Mouse (Mus musculus): ENCODE data around the gene Ambra1. TPM values are rescaled to one million over a fixed set of nuclear protein-coding genes. Genes with fewer than 3 reads are reported as not detected.
A peak's percentile ranks its signal among the peaks of the same experiment; 100 is the strongest.
"Not testable (repeated sequence)": the region's sequence is repeated elsewhere in the genome, so short reads cannot be mapped to it uniquely, and the experiment has no call there.

Gene Ambra1
- polyA plus RNA-seq, 1 experiment from 2014 or later: 23.6 TPM

DNA sequence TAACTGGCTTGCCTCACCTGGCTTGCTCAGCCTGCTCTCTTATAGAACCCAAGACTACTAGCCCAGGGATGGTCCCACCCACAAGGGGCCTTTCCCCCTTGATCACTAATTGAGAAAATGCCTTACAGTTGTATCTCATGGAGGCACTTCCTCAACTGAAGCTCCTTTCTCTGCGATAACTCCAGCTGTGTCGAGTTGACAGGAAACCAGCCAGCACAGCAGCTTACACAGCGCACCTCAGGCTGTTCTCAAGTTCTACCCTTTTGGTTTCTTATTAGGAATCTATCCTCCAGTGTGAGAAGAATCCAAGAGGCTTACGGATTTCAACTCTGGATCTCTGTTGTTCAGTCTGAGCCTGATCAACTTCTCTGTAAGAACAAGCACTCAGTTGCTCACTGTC, 4.5 kb upstream of the Ambra1 start:
- not testable (repeated sequence) for H3K27me3 ChIP-seq (ENCODE audit: control insufficient read depth, insufficient read depth, low read length); H3K27ac ChIP-seq (ENCODE audit: low read depth, low read length); H3K4me1 ChIP-seq (ENCODE audit: control insufficient read depth, insufficient read depth, low read length); H3K36me3 ChIP-seq (ENCODE audit: control insufficient read depth, insufficient read depth, low read length); H3K9ac ChIP-seq (replicated peaks; ENCODE audit: low read depth, low read length); H3K4me2 ChIP-seq (ENCODE audit: low read depth, low read length); H3K9me3 ChIP-seq (ENCODE audit: control insufficient read depth, low read length); H3K4me3 ChIP-seq (ENCODE audit: low read depth, low read length); ATAC-seq (ENCODE audit: low read depth)
- 57% methylated on average over 4 of the region's 4 CpGs for WGBS

DNA sequence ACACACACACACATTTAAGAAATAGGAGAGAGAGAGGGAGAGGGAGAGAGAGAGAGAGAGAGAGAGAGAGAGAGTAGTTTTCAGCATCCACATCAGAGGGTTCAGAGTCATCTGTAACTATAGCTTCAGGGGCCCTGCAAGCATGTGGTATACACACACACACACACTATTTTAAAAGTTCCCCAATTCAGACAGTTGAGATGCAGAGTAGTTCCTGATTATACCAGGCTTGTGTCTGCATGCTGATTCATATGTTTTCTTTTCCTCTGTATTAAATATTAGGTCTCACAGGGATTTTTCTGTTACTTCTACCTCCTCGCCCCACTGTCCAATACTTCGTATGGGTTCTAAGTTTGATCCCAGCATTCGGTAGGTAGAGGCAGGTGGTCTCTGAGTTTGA, 2.9 kb upstream of the Ambra1 start:
- no peaks in the 10 kb centered on the region for H3K27me3 ChIP-seq (ENCODE audit: control insufficient read depth, insufficient read depth, low read length)
- peaks cover 4% of the 10 kb centered on the region; the same call in 1 of the 2 replicates for H3K4me1 ChIP-seq (ENCODE audit: control insufficient read depth, insufficient read depth, low read length)
- 94% methylated on average over 3 of the region's 3 CpGs for WGBS
- H3K36me3 ChIP-seq (ENCODE audit: control insufficient read depth, insufficient read depth, low read length): no peaks in the 10 kb centered on the region
- no peaks in the 10 kb centered on the region for H3K9me3 ChIP-seq (ENCODE audit: control insufficient read depth, low read length)
- H3K4me2 ChIP-seq (ENCODE audit: low read depth, low read length): no peak overlapping the region
- H3K9ac ChIP-seq (replicated peaks; ENCODE audit: low read depth, low read length): no peak overlapping the region
- H3K27ac ChIP-seq (ENCODE audit: low read depth, low read length): no peak overlapping the region
- no peak overlapping the region for H3K4me3 ChIP-seq (ENCODE audit: low read depth, low read length)
- ATAC-seq (ENCODE audit: low read depth): no peak

DNA sequence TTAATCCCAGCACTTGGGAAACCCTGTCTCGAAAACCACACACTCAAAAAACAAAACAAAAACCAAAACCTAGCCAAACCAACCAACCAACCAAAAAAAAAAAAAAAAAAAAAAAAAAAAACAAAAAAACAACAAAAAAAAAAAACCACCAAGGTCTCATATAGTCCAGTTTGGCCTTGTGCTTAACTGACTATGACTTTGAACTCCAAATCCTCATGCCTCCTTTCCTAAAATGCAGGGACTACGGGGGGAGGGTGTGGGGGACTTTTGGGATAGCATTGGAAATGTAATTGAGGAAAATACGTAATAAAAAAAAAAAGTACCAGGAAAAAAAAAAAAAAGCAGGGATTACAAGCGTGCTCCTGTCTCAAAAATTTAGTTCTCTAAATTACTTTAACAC, 363 bp upstream of the Ambra1 start:
- Histone ChIP-seq H3K4me2 (ENCODE audit: low read depth, low read length) (peak overlapping the region; percentile 43; the same call in 1 of the 2 replicates), H3K9me3 (ENCODE audit: control insufficient read depth, low read length) (no peaks in the 10 kb centered on the region), H3K4me3 (ENCODE audit: low read depth, low read length) (peak overlapping the region; percentile 99), H3K27ac (ENCODE audit: low read depth, low read length) (no peak overlapping the region; the same call in 1 of the 2 replicates), H3K36me3 (ENCODE audit: control insufficient read depth, insufficient read depth, low read length) (no peaks in the 10 kb centered on the region), H3K4me1 (ENCODE audit: control insufficient read depth, insufficient read depth, low read length) (peaks cover 4% of the 10 kb centered on the region; the same call in 1 of the 2 replicates), H3K27me3 (ENCODE audit: control insufficient read depth, insufficient read depth, low read length) (no peaks in the 10 kb centered on the region), H3K9ac (replicated peaks; ENCODE audit: low read depth, low read length) (peak overlapping the region; percentile 94)
- ATAC-seq (ENCODE audit: low read depth): peak; percentile 31; the same call in 1 of the 2 replicates
- WGBS: 26% methylated on average over 4 of the region's 4 CpGs

DNA sequence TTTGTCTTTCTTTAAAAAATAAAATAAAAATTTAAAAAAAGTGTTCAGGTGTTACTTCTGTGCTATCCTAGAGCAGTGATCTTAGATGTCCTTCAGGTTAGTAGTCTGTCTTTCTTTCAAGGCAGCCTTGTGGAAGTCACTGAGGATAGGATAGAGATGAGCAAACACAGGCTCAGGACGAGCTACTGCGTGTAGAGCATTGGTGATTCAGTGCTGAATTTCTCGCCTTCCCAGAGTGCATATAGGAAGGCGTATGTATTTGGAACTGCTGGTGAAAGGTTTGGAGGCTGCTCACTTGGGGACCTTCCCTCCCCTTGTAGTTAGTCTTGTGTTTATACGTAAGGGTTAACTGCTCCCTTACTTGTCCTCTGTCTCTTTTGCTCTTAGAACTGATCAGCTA, 5.3 kb downstream of the Ambra1 start:
- H3K4me2 ChIP-seq (ENCODE audit: low read depth, low read length): no peak overlapping the region
- H3K27me3 ChIP-seq (ENCODE audit: control insufficient read depth, insufficient read depth, low read length): no peaks in the 10 kb centered on the region
- H3K9me3 ChIP-seq (ENCODE audit: control insufficient read depth, low read length): no peaks in the 10 kb centered on the region
- peaks cover 4% of the 10 kb centered on the region; the same call in 1 of the 2 replicates for H3K4me1 ChIP-seq (ENCODE audit: control insufficient read depth, insufficient read depth, low read length)
- no peak overlapping the region for H3K27ac ChIP-seq (ENCODE audit: low read depth, low read length)
- no peak for ATAC-seq (ENCODE audit: low read depth)
- no peak overlapping the region for H3K9ac ChIP-seq (replicated peaks; ENCODE audit: low read depth, low read length)
- H3K4me3 ChIP-seq (ENCODE audit: low read depth, low read length): no peak overlapping the region
- WGBS: 94% methylated on average over 5 of the region's 5 CpGs
- H3K36me3 ChIP-seq (ENCODE audit: control insufficient read depth, insufficient read depth, low read length): no peaks in the 10 kb centered on the region

DNA sequence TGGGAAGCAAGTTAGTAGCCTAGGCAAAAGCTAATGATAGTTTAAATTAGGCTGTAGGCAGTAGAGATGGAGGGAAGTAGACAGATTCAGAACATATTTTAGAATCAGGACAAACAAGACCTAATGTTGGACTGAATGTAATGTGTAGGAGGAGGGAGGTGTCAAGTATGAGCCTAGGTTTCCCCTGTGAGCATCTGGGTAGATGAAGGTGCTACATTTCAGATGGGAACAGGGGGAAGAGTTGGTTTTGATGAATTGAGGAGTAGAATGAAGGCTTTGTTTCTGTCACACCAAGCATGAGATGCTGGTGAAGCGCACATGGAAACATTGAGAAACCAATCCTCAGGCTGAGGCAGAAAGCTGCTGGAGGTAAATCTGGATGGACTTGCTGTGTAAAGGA, 9.7 kb downstream of the Ambra1 start:
- Histone ChIP-seq H3K4me3 (ENCODE audit: low read depth, low read length) (no peak overlapping the region), H3K36me3 (ENCODE audit: control insufficient read depth, insufficient read depth, low read length) (no peaks in the 10 kb centered on the region), H3K27me3 (ENCODE audit: control insufficient read depth, insufficient read depth, low read length) (no peaks in the 10 kb centered on the region), H3K4me1 (ENCODE audit: control insufficient read depth, insufficient read depth, low read length) (no peaks in the 10 kb centered on the region), H3K4me2 (ENCODE audit: low read depth, low read length) (no peak overlapping the region), H3K9me3 (ENCODE audit: control insufficient read depth, low read length) (no peaks in the 10 kb centered on the region), H3K27ac (ENCODE audit: low read depth, low read length) (no peak overlapping the region), H3K9ac (replicated peaks; ENCODE audit: low read depth, low read length) (no peak overlapping the region)
- ATAC-seq (ENCODE audit: low read depth): no peak
- 97% methylated on average over 1 of the region's 1 CpGs for WGBS

DNA sequence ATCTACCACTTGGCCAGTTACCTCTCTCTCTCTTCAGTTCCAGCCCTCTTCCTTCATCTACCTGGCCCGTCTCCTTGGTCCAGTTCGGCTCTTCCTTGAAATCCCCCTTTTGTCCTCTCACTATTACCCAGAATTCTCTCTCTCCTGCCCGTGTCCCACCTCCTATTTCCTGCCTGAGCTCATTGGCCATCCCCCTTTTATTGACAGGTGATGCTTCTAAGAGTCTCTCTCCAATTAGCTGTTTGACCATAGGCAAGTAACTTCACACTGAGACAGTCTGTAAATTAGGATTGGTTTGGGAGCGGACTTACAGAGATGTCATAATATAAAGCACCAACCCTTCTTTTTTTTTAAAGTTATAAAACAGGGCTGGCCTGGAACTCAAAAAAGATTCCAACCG, 14.8 kb downstream of the Ambra1 start:
- WGBS: 92% methylated on average over 5 of the region's 5 CpGs
- Histone ChIP-seq H3K27me3 (ENCODE audit: control insufficient read depth, insufficient read depth, low read length) (no peaks in the 10 kb centered on the region), H3K4me1 (ENCODE audit: control insufficient read depth, insufficient read depth, low read length) (no peaks in the 10 kb centered on the region), H3K27ac (ENCODE audit: low read depth, low read length) (no peak overlapping the region), H3K9ac (replicated peaks; ENCODE audit: low read depth, low read length) (no peak overlapping the region), H3K4me2 (ENCODE audit: low read depth, low read length) (no peak overlapping the region), H3K36me3 (ENCODE audit: control insufficient read depth, insufficient read depth, low read length) (no peaks in the 10 kb centered on the region), H3K4me3 (ENCODE audit: low read depth, low read length) (no peak overlapping the region), H3K9me3 (ENCODE audit: control insufficient read depth, low read length) (no peaks in the 10 kb centered on the region)
- no peak for ATAC-seq (ENCODE audit: low read depth)

DNA sequence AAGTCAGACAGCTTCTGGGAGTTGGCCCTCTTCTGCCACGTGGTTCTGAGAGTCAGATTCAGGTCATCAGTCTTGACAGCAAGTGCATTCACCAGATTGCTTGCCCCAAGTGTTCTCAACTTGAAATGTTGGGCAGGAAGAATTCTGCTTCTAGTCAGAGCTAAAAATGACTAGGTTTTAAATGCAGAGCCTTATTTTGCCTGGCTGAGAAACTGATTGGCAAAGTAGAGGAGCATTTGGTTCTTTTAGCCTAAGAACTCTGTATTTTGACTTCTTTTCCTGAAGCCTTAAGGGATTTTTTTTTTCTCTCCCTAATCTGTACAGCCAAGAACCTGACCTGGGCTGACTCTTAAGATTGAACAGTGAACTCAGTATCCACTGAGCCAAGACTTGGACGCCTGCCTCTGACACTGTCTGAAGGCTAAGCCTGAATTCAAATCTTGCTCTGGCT, 19.9 kb downstream of the Ambra1 start:
- no peak overlapping the region for H3K4me3 ChIP-seq (ENCODE audit: low read depth, low read length)
- no peaks in the 10 kb centered on the region for H3K36me3 ChIP-seq (ENCODE audit: control insufficient read depth, insufficient read depth, low read length)
- H3K27me3 ChIP-seq (ENCODE audit: control insufficient read depth, insufficient read depth, low read length): no peaks in the 10 kb centered on the region
- no peak overlapping the region for H3K27ac ChIP-seq (ENCODE audit: low read depth, low read length)
- H3K4me1 ChIP-seq (ENCODE audit: control insufficient read depth, insufficient read depth, low read length): no peaks in the 10 kb centered on the region
- no peaks in the 10 kb centered on the region for H3K9me3 ChIP-seq (ENCODE audit: control insufficient read depth, low read length)
- no peak for ATAC-seq (ENCODE audit: low read depth)
- WGBS: 76% methylated on average over 2 of the region's 2 CpGs
- no peak overlapping the region for H3K4me2 ChIP-seq (ENCODE audit: low read depth, low read length)
- H3K9ac ChIP-seq (replicated peaks; ENCODE audit: low read depth, low read length): no peak overlapping the region

DNA sequence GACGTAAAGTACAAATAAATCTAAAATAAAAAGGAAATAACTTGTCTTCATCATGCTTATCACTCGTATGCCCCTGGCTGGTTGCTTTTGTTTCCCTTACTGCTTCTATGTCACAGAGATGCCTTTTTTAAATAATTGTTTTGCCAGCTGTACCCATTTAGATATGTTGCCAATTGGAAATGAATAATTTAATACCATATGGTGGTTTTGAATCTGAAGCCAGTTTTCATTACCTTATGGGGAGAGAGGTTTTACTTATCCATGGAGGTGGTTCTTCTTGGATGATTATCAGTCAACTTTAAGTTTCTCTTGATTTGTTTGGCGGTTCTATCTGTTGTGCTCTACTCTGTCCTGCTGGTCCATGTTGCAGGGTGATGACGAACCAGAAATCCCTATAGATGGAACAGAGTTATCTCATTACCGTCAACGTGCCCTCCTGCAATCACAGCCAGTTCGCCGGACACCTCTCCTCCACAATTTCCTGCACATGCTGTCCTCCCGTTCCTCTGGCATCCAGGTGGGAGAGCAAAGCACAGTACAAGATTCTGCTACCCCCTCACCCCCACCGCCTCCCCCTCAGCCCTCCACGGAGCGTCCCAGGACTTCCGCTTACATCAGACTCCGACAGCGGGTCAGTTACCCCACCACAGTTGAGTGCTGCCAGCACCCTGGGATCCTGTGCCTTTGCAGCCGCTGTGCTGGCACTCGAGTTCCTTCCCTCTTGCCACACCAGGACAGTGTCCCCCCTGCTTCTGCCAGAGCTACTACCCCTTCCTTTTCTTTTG, 42.2 kb downstream of the Ambra1 start:
- no peak for ATAC-seq (ENCODE audit: low read depth)

DNA sequence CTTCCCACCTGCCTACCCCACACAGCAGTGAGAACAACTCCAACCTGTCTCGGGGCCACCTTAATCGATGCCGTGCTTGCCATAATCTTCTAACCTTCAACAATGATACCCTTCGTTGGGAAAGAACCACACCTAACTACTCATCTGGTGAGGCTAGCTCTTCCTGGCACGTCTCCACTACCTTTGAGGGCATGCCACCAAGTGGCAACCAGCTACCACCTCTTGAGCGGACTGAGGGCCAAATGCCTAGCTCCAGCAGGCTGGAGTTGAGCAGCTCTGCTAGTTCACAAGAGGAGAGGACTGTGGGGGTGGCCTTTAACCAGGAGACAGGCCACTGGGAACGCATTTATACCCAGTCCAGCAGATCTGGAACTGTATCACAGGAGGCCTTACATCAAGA, 43.4 kb downstream of the Ambra1 start:
- WGBS: 95% methylated on average over 7 of the region's 7 CpGs
- Histone ChIP-seq H3K27me3 (ENCODE audit: control insufficient read depth, insufficient read depth, low read length) (no peaks in the 10 kb centered on the region), H3K36me3 (ENCODE audit: control insufficient read depth, insufficient read depth, low read length) (peaks cover 19% of the 10 kb centered on the region; the same call in 1 of the 2 replicates), H3K9me3 (ENCODE audit: control insufficient read depth, low read length) (no peaks in the 10 kb centered on the region), H3K9ac (replicated peaks; ENCODE audit: low read depth, low read length) (no peak overlapping the region), H3K4me1 (ENCODE audit: control insufficient read depth, insufficient read depth, low read length) (no peaks in the 10 kb centered on the region), H3K4me2 (ENCODE audit: low read depth, low read length) (no peak overlapping the region), H3K27ac (ENCODE audit: low read depth, low read length) (no peak overlapping the region), H3K4me3 (ENCODE audit: low read depth, low read length) (no peak overlapping the region)
- no peak for ATAC-seq (ENCODE audit: low read depth)

More for the DNA sequence above, 42.2 kb downstream of the Ambra1 start:
- H3K4me1 ChIP-seq (ENCODE audit: control insufficient read depth, insufficient read depth, low read length): no peaks in the 10 kb centered on the region
- 88% methylated on average over 17 of the region's 17 CpGs for WGBS
- no peak overlapping the region for H3K4me3 ChIP-seq (ENCODE audit: low read depth, low read length)
- no peaks in the 10 kb centered on the region for H3K27me3 ChIP-seq (ENCODE audit: control insufficient read depth, insufficient read depth, low read length)
- no peak overlapping the region for H3K4me2 ChIP-seq (ENCODE audit: low read depth, low read length)
- H3K27ac ChIP-seq (ENCODE audit: low read depth, low read length): no peak overlapping the region
- H3K9me3 ChIP-seq (ENCODE audit: control insufficient read depth, low read length): no peaks in the 10 kb centered on the region
- no peak overlapping the region for H3K9ac ChIP-seq (replicated peaks; ENCODE audit: low read depth, low read length)
- H3K36me3 ChIP-seq (ENCODE audit: control insufficient read depth, insufficient read depth, low read length): peaks cover 19% of the 10 kb centered on the region; the same call in 1 of the 2 replicates

Measured in neural tube, embryonic 14.5 days (tissue).